Mouse (Mus musculus) retina, postnatal 7 days (tissue): ENCODE data around the gene Pctp.

ENCODE experiments used
- DNase-seq: peaks from one replicate; pipeline ENCODE4 v3.0.0-alpha.2; 2012; ENCODE audit warnings: low read depth, low spot score

The Pctp gene

GRCm38 (mm10) chr11:90002231-90002986 is at the start of gene Pctp:
Gene Pctp, minus strand, starts transcription at chr11:90002894.
- DNase-seq: peak; percentile 75

- no peak for DNase-seq
Observed at GRCm38 (mm10) chr11:90050016-90050415, 47.3 kb upstream of the Pctp start.

GRCm38 (mm10) chr11:90047271-90047670 is 44.6 kb upstream of the Pctp start:
- no peak for DNase-seq

DNA sequence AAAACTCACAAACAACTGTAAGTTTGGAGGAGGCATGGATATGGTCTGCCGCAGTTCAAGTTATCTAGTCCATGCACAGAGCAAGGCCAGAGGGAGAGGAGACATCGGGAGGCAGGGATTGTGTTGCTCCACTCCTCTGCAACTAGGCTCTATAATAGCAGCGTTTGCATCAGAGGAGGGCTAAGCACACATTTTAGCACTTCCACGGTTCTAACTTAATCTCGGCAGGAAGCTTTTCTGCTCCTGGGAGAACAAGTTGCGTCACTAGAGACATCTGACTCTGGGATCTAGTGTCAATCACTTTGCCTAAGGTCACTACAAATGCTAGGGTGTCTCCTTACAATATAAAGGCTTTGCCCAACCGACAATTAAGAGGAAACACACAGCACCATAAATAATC is 43.5 kb upstream of the Pctp start:
- DNase-seq: no peak

DNA sequence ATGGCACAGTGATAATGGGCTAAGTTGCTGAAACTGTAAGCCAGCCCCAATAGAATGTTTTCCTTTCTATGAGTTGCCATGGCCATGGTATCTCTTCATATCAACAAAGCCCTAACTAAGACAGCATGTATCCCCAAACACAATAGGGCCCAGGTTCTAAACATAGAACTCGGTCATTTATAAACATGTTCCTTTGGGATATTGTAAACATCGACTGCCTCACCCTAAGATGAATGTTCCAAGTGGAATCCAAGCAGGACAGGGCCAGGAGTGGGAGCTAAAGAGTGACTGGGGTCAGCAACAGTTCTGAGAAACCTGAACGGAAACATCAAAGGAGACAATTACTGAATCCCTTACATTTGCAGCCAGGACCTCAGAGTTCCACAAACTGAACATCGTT is 41.8 kb upstream of the Pctp start:
- no peak for DNase-seq

DNA sequence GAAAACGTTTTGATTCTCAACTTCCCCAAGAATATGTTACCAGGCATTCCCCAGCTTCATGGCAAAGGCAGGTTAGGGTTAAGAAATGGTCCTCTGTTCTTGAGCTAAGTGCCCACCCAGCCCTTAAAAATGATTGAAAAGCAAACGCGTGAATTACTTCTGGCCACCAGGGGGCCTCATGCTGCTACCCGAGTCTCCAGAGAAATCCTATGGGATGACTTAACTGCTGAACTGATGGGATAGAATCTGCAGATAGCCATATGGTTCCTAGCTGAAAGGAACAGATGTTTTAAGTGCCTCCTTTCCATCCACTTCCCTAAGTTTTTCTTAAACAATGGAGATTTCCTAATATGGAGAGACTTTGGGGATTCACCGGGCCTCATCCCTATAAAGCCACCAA is 35.3 kb upstream of the Pctp start:
- DNase-seq: no peak

DNA sequence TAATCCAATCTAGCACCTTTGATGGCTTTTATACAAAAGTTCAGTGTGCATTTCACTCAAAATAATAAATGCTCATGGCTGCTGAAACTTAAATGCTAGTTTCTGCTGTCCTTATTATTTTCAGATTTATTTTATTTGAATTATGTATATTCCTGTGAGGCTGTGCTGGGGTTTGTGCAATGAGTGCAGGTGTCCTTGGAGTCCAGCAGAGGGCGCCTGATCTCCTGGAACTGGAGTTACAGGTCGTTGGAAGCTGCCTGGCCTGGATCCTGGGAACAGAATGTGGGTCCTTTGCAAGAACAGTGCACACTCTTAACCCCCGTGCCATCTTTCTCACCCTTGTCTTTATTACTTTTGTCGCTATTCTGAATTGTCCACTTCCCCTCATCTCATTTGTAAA is 33.7 kb upstream of the Pctp start:
- DNase-seq: no peak

GRCm38 (mm10) chr11:90035532-90035931 is 32.8 kb upstream of the Pctp start:
- no peak for DNase-seq

DNA sequence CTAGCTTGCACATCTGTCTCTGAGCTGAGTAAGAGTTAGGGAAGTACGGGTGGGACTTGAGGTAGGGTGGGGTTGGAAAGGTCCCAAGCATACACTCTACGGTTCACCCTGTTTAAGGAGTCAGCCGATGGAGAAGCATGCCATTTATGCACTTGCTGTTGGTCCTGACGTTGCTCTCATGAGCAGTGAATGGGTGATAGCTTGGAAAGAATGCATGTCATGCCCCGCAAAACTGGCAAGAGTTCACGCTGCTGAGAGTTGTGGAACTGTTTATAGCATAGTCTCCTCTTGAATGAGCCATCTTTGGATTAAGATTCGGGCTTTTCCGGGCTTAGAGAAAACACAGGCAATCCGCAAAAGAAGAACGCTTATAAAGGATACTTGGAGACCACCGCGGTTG is 32.0 kb upstream of the Pctp start:
- no peak for DNase-seq

DNA sequence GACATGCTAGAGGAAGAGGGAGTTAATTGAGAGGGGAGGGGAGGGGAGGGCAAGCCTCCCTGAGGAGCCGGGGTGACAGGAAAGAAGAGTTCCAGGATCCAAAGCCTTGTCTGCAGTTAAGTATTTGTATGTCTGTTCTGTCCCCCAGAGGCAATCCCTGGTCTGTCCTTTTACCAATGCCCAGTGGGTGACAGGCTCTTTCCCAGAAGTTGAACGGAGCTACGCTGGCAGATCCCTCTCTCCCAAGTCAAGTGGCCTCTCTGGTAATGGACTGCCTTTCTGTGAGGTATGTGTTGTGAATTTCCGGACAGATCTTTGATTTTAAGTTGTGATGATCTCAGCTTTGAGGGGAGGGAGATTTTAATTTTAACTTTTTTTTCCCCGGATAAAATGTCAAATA is 30.7 kb upstream of the Pctp start:
- DNase-seq: no peak

DNA sequence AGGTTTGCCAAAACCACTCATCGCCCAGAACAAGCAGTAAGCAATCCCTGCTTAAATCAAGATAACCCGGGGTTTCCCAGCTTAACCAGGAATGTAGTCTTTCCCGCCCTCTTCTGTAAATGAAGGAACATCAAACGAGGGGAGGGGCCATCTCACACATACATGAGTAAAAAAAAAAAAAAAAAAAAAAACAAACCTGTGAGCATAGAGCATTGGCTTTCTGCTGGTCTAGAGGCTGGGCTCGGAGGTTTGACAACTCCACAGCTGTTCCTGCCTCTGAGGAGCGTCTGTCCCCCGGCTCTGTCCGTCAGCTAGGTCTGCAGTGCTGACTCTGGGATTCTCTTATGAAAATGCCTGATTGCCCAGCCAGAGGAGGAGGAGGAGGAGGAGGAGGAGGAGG is 30.1 kb upstream of the Pctp start:
- no peak for DNase-seq

DNA sequence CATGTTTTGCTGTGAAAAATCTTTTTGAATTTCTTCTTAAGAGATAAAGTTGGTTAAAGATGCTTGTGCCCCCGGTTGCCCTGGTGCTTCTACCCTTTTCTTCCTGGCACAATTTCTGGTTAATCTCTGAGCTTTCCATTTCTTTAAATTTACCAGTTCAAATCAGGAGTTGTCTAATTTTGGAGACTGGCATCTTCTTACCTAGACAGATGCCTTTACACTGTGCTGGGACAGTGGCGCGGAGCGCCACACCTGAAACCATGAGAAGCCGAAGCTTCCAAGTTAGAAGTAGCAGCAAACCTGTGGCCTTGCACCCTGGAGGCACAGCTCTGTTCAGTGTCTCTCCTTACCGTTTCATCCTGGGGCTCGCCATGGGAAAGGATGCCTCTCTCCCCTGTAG is 28.4 kb upstream of the Pctp start:
- DNase-seq: no peak

- DNase-seq: no peak
Observed at GRCm38 (mm10) chr11:90030557-90030956, 27.9 kb upstream of the Pctp start.

DNA sequence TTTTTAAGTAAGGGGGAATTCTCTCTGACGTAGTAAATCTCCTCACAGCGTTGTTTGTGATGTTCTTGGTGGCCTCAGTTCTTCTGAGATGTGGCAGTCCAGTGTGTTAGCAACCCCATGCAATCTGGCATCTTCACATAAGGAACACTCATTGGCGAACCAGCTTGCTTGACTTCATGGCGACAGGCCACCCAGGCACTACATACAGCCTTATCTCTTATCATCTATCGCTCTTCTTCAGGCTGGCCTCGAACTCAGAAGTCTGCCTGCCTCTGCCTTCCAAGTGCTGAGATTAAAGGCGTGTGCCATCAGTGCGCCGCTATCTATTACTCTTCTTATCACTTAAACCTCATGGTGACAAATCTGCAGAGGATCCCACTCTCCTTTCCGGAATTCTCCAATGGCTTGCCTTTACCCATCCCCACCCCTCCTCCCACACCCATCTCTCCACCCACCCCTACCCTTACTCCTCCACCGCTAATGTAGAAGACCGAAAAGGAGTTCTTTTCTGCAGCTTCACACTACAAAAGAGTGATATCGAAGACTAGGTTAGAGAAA is 27.2 kb upstream of the Pctp start, which contains the start of gene Tmem100:
Gene Tmem100, plus strand, starts transcription at position 508 of the 558 bp plus-strand sequence.
- DNase-seq: no peak

DNA sequence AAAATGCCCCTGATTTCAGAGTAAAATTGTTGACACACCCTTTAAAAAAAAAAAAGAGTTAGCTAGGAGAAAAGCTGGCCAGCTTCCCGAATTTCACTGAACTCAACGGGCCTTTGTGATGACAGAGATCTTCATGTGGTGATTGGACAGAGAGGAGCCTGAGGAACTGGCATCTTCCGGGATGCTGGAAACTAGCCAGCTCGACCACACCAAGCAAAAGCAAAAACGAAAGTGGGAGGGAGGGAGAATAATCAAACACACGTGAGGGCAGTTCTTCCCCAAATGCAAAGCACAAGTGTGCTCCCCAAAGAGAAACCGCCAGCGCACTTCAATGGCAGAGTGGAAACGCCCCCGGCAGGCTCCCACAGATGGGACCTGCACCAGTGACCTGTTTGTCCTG is 26.7 kb upstream of the Pctp start:
- no peak for DNase-seq

- no peak for DNase-seq
Observed at GRCm38 (mm10) chr11:90028746-90029145, 26.1 kb upstream of the Pctp start.

- no peak for DNase-seq
Observed at GRCm38 (mm10) chr11:90027216-90027615, 24.5 kb upstream of the Pctp start.

- no peak for DNase-seq
Observed at GRCm38 (mm10) chr11:90026802-90027174, 24.1 kb upstream of the Pctp start.

DNA sequence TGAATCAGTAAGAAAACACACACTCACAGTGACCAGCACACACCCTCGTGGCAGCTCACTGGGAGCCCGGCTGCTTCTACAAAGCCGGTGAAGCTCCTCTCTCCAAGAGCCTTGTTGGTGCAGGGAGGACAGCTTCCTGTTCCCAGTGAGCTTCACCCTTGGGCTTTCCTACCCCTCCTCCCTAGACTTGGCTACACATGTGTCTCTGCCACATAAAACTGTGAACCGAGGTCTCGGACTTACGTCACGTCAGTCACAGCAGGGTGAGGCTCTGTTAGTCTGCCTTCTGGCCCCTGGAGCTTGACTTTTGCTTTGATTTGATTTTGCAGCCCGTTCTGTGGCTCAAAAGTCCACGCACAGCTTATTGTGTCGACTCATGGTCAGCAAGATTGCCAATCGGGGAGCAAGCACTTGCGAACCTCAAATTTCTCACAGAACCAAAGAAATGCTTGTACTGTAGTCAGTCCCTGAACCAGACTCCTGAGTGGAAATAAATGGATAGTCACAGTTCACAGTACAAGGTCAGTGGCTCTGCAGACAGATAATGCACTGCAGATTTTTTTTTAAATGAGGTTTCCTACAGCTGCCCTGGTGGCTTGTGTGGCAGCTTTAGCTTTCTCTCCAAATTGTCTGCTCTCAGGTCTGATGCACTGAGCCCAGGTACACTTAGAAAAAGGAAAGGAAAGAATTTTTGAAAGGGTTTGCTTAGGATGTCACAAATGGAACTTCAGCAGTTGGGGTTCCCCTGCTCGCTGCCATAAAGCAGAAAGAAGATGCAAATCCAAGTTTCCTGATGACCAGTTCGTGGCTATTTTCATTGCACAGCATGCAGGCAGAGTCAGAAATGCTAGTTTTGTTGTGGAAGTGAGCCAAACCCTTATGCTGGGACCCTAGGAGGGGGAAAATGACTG is 23.5 kb upstream of the Pctp start:
- no peak for DNase-seq

DNA sequence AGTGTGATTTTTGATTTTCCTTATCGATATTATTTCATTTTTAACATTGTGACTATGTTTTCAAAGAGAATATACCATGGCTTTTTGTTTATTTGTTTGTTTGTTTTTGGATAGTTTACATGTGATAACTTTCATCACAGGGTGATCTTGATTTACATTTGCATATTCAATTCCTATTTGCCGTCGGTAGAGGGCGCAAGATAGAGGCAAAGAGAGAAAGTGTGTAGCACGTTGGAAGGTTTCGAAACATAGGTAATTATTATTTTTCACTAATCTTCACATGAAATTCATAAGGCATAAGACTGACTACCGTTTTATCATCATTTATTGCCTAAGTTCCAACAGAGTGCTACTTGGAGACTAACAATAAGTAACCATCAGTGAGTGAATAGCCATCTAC is 16.5 kb upstream of the Pctp start:
- peak; percentile 20 for DNase-seq

DNA sequence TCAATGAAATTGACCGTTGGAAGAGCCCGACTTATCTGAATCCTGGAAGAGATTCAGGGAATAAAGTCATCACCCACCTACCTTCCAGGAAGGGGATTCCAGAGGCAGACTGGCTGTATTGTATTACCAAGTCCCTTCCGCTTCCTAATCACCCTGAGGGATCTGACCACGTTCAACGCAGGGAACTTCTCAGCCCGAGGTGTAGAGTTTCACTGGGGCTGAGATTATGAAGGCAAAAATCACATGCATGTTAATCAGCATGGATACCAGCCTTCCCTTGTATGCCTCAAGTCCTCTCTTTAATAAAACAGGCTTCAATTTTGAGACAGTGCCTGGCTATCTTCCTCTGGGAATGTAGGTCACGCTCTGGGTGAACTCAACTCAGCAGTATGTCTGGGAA is 12.6 kb upstream of the Pctp start:
- DNase-seq: no peak

GRCm38 (mm10) chr11:90013657-90014056 is 11.0 kb upstream of the Pctp start:
- DNase-seq: no peak
